Mouse (Mus musculus): ENCODE data around the gene Syngap1. TPM values are rescaled to one million over a fixed set of nuclear protein-coding genes. Genes with fewer than 3 reads are reported as not detected.
A peak's percentile ranks its signal among the peaks of the same experiment; 100 is the strongest.
"Not testable (repeated sequence)": the region's sequence is repeated elsewhere in the genome, so short reads cannot be mapped to it uniquely, and the experiment has no call there.

Gene Syngap1
- 3.0 and 4.4 TPM in 2 replicates for polyA plus RNA-seq (2012; ENCODE audit: insufficient read depth, low replicate concordance)

DNA sequence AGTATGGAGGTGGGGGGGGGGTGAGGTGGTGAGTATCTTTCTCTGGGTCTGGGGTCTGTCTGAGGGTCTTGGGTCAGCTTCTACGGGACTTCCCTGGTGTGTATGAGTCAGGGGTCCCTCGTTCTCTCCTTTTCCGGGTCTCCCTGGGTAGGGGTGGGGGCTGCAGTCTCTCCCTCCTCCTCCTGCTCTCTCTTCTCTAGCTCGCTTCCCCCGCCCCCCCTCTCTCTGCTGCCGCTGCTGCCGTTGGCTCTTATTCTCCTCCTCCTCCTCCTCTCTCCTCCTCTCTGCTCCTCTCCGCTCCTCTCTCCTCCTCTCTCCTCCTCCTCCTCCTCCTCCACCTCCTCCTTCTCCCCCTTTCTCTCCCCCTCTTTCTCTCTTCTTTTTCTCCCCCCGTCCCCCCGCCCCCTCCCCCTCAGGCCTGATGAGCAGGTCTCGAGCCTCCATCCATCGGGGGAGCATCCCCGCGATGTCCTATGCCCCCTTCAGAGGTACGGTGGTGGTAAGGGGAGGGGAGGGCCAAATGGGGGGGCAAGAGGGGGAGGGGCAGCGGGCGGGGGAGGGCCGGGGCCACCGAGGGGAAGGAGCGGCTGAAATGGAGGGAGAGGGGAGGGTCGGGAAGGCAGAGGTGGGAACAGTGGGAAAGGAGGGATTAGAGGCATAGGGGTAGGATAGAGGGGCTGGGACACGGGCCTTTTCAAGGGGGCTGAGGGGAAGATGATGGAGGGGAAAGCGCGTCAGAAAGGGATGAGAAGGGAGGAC lies at the start of gene Syngap1:
Syngap1 (plus strand) TSS at position 223 of the 759 bp plus-strand sequence.
- Histone ChIP-seq H3K4me3 (replicated peaks) (peak within 1 kb of the TSS; percentile 97), H3K4me1 (peaks cover 64% of the 10 kb centered on the region), H3K9me3 (no peaks in the 10 kb centered on the region), H3K36me3 (replicated peaks; ENCODE audit: low read length) (peaks cover 19% of the 10 kb centered on the region), H3K27me3 (replicated peaks) (peaks cover 20% of the 10 kb centered on the region)
- TF ChIP-seq GATA1 (IDR thresholded peaks at IDR 0.05; ENCODE audit: borderline replicate concordance, low read length) = no peak
- TF ChIP-seq FLI1 (IDR thresholded peaks at IDR 0.05; ENCODE audit: low read length) = no peak

- H3K4me1 ChIP-seq = peaks cover 30% of the 10 kb centered on the region
- H3K36me3 ChIP-seq (replicated peaks; ENCODE audit: low read length) = no peaks in the 10 kb centered on the region
- H3K27me3 ChIP-seq (replicated peaks) = peaks cover 54% of the 10 kb centered on the region
- peak overlapping the region; percentile 30 for H3K4me3 ChIP-seq (replicated peaks)
- TF ChIP-seq GATA1 (IDR thresholded peaks at IDR 0.05; ENCODE audit: borderline replicate concordance, low read length) = no peak
- no peak for TF ChIP-seq FLI1 (IDR thresholded peaks at IDR 0.05; ENCODE audit: low read length)
- peaks cover 11% of the 10 kb centered on the region for H3K9me3 ChIP-seq
Measured at GRCm38 (mm10) chr17:26892635-26893375, 48.2 kb upstream of the Syngap1 start.

GRCm38 (mm10) chr17:26893492-26893891 lies 47.6 kb upstream of the Syngap1 start:
- Histone ChIP-seq H3K4me3 (replicated peaks) (no peak overlapping the region), H3K36me3 (replicated peaks; ENCODE audit: low read length) (no peaks in the 10 kb centered on the region), H3K9me3 (peaks cover 11% of the 10 kb centered on the region), H3K27me3 (replicated peaks) (peaks cover 47% of the 10 kb centered on the region), H3K4me1 (peaks cover 33% of the 10 kb centered on the region)
- TF ChIP-seq GATA1 (IDR thresholded peaks at IDR 0.05; ENCODE audit: borderline replicate concordance, low read length) = no peak
- no peak for TF ChIP-seq FLI1 (IDR thresholded peaks at IDR 0.05; ENCODE audit: low read length)

DNA sequence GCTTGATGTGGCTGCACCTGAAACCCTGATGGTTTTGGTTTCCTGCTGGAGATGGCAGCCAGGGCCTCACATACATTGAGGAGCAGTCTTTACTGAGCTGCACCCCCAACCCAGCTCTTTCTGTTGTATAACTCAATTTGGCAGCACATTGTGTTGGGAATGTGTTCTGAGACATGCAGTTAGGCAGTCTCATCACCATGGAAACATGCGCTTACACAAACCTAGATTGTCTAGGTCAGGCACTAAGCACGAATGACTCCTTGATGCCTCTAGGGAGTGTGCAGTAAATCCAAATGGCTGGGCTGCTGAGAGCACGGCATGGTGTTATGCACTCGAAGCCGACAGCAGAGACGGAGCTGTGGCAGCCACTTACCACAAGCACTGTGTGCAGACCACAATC lies 46.7 kb upstream of the Syngap1 start:
- peaks cover 11% of the 10 kb centered on the region for H3K9me3 ChIP-seq
- peaks cover 49% of the 10 kb centered on the region for H3K27me3 ChIP-seq (replicated peaks)

DNA sequence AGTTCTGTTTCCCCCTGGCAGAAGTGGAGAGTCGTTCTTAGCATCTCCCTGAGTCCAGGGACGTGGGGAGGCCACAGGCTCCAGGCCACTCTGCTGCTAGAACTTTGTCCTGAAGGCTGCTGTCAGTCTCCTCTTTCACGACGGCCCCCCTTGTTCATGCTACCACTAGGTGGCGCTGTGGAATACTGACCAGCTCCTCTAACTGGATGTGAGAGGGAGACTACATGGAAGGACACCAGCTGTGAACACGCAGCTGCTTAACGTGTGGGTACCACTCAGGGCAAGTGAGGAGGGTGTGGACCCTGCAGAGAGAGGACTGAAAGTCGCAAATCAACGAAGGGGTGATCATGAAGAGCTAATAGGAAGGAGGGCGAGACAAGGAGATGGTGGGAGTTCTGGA lies 45.5 kb upstream of the Syngap1 start:
- H3K4me3 ChIP-seq (replicated peaks) = peak overlapping the region; percentile 38
- H3K27me3 ChIP-seq (replicated peaks) = peaks cover 49% of the 10 kb centered on the region
- H3K36me3 ChIP-seq (replicated peaks; ENCODE audit: low read length) = no peaks in the 10 kb centered on the region
- peaks cover 33% of the 10 kb centered on the region for H3K4me1 ChIP-seq
- peaks cover 20% of the 10 kb centered on the region for H3K9me3 ChIP-seq
- TF ChIP-seq FLI1 (IDR thresholded peaks at IDR 0.05; ENCODE audit: low read length) (no peak), GATA1 (IDR thresholded peaks at IDR 0.05; ENCODE audit: borderline replicate concordance, low read length) (no peak)

More for the DNA sequence above, 46.7 kb upstream of the Syngap1 start:
- H3K36me3 ChIP-seq (replicated peaks; ENCODE audit: low read length) = no peaks in the 10 kb centered on the region
- TF ChIP-seq FLI1 (IDR thresholded peaks at IDR 0.05; ENCODE audit: low read length) = no peak
- TF ChIP-seq GATA1 (IDR thresholded peaks at IDR 0.05; ENCODE audit: borderline replicate concordance, low read length) = no peak
- peaks cover 33% of the 10 kb centered on the region for H3K4me1 ChIP-seq
- no peak overlapping the region for H3K4me3 ChIP-seq (replicated peaks)

DNA sequence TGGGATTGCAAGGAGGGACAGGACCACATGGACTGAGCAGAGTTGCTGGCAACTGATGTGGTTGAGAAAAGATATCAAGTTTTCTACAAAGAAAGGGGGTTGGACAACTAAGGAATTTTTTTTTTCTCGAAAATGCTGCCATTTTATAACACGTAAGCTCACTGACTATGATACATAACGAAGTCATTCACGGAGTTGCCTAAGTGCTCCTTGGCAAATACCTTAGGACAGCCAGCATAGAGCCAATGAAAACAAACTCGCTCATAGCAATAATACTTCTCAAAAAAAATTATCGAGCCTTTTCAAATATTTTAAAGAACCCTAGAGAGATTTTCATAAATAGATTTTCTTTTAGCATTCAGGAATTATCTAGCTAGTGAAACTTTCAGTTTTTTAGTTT lies 40.1 kb upstream of the Syngap1 start:
- TF ChIP-seq GATA1 (IDR thresholded peaks at IDR 0.05; ENCODE audit: borderline replicate concordance, low read length) = no peak
- TF ChIP-seq FLI1 (IDR thresholded peaks at IDR 0.05; ENCODE audit: low read length) = no peak
- peaks cover 15% of the 10 kb centered on the region for H3K9me3 ChIP-seq
- no peak overlapping the region for H3K4me3 ChIP-seq (replicated peaks)
- H3K27me3 ChIP-seq (replicated peaks) = peaks cover 16% of the 10 kb centered on the region
- peaks cover 19% of the 10 kb centered on the region for H3K4me1 ChIP-seq
- H3K36me3 ChIP-seq (replicated peaks; ENCODE audit: low read length) = no peaks in the 10 kb centered on the region

DNA sequence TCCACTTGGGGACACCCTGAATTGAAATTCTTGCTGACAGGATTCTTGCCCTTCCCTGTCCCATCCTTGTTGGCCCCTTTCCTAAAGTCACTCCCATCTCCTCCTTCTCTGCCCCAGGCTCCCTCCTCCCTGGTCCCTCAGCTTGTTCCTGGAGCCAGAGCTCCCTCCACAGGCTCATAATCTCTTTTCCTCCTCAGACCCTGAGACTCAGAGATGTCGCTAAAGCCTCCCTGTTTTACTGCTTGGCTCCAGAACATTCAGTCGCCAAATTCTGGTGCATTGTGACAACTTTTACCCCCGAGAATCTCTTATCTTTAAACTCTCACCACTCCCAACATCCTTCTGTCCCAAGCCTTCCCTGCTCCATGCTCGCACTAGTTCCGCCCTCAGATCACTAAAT lies 36.7 kb upstream of the Syngap1 start:
- peaks cover 40% of the 10 kb centered on the region for H3K9me3 ChIP-seq
- H3K27me3 ChIP-seq (replicated peaks) = peaks cover 7% of the 10 kb centered on the region
- TF ChIP-seq GATA1 (IDR thresholded peaks at IDR 0.05; ENCODE audit: borderline replicate concordance, low read length) = no peak
- TF ChIP-seq FLI1 (IDR thresholded peaks at IDR 0.05; ENCODE audit: low read length) = no peak
- H3K4me1 ChIP-seq = no peaks in the 10 kb centered on the region
- no peak overlapping the region for H3K4me3 ChIP-seq (replicated peaks)
- H3K36me3 ChIP-seq (replicated peaks; ENCODE audit: low read length) = no peaks in the 10 kb centered on the region

DNA sequence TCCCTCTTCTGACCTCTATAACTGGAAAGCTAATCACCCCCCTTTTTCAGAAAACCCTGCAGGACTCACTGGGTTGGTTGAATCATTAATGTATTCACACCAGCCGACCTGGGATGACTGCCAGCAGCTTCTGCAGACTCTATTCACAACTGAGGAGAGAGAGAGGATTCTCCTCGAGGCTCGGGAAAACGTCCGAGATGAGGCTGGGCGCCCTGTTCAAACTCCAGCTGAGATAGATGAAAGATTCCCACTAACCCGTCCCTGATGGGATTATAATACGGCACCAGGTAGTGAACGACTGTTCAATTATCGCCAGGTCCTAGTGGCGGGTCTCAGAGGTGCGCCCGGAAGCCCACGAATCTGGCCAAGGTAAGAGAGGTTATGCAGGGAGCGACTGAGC lies 33.5 kb upstream of the Syngap1 start:
- H3K36me3 ChIP-seq (replicated peaks; ENCODE audit: low read length); H3K4me3 ChIP-seq (replicated peaks); H3K4me1 ChIP-seq; H3K27me3 ChIP-seq (replicated peaks): not testable (repeated sequence)
- H3K9me3 ChIP-seq = peaks cover 31% of the 10 kb centered on the region

- no peaks in the 10 kb centered on the region for H3K27me3 ChIP-seq (replicated peaks)
- H3K9me3 ChIP-seq = no peaks in the 10 kb centered on the region; the same call in 1 of the 2 replicates
- peaks cover 25% of the 10 kb centered on the region for H3K4me1 ChIP-seq
- no peak overlapping the region for H3K4me3 ChIP-seq (replicated peaks)
- H3K36me3 ChIP-seq (replicated peaks; ENCODE audit: low read length) = peaks cover 3% of the 10 kb centered on the region
- TF ChIP-seq FLI1 (IDR thresholded peaks at IDR 0.05; ENCODE audit: low read length) (no peak), GATA1 (IDR thresholded peaks at IDR 0.05; ENCODE audit: borderline replicate concordance, low read length) (no peak)
Measured at GRCm38 (mm10) chr17:26915248-26915647, 25.8 kb upstream of the Syngap1 start.

Data from megakaryocyte, embryonic 14.5 days (primary cell).